Mouse (Mus musculus) kidney, embryonic 14.5 days (tissue): ENCODE results near the gene Fxyd6. TPM values are rescaled to one million over a fixed set of nuclear protein-coding genes. Genes with fewer than 3 reads are reported as not detected.

Source experiments
- ATAC-seq: fragments of 200-750 bp; cut with Nextera tagmentation; 2 replicates; pipeline ENCODE4 v1.8.0; 2017; ENCODE audit warnings: moderate number of reproducible peaks, mild to moderate bottlenecking, moderate TSS enrichment, moderate library complexity; ENCODE audit not compliant: low FRiP score, low TSS enrichment
- H3K27ac ChIP-seq: fragments of 300-500 bp; sonication (generic); 2 replicates; pipeline ENCODE4 v1.5.1; 2014; ENCODE audit warnings: low read depth, mild to moderate bottlenecking, low read length, moderate library complexity, mixed read lengths
- H3K27me3 ChIP-seq: fragments of 300-500 bp; sonication (generic); 2 replicates; pipeline ENCODE4 v1.6.1; 2014; ENCODE audit warnings: mild to moderate bottlenecking, low read length; ENCODE audit not compliant: control insufficient read depth, insufficient read depth
- H3K36me3 ChIP-seq: fragments of 300-500 bp; sonication (generic); 2 replicates; pipeline ENCODE4 v1.6.1; 2014; ENCODE audit warnings: low read length, mixed read lengths; ENCODE audit not compliant: control insufficient read depth, insufficient read depth
- H3K4me1 ChIP-seq: fragments of 300-500 bp; sonication (generic); 2 replicates; pipeline ENCODE4 v1.6.1; 2014; ENCODE audit warnings: low read length, mixed read lengths; ENCODE audit not compliant: control insufficient read depth, insufficient read depth
- H3K4me2 ChIP-seq: fragments of 300-500 bp; sonication (generic); replicated peaks from 2 replicates; pipeline ENCODE4 v1.6.1; 2014; ENCODE audit warnings: low read depth, mild to moderate bottlenecking, low read length
- H3K4me3 ChIP-seq: fragments of 300-500 bp; sonication (generic); 2 replicates; pipeline ENCODE4 v1.5.1; 2014; ENCODE audit warnings: mild to moderate bottlenecking, low read length
- H3K9ac ChIP-seq: fragments of 300-500 bp; sonication (generic); 2 replicates; pipeline ENCODE4 v1.6.1; 2014; ENCODE audit warnings: low read depth, mild to moderate bottlenecking, low read length, moderate library complexity
- H3K9me3 ChIP-seq: fragments of 300-500 bp; sonication (generic); 2 replicates; pipeline ENCODE4 v1.6.1; 2016; ENCODE audit warnings: low read length; ENCODE audit not compliant: control insufficient read depth
- WGBS: fragments of 180-500 bp; shearing (Covaris S2); extraction: QIAGEN DNeasy Blood & Tissue Kit; methylation state at CpG from one replicate; pipeline ENCODE4 v1.1.7; 2014; 5-methylcytosine and 5-hydroxymethylcytosine counted together
- polyA plus RNA-seq: library from polyadenylated mRNA; unstranded; fragments of >200 nt; fragmentation: Nextera tagmentation; extraction: Ambion mirVana; gene quantifications from 2 replicates; pipeline ENCODE4 v1.2.1, GENCODE M21; 2014

The Fxyd6 gene
- polyA plus RNA-seq: 139 and 156 TPM in 2 replicates

- no peaks in the 10 kb centered on the region for H3K36me3 ChIP-seq
- H3K4me3 ChIP-seq: peak within 1 kb of the TSS; percentile 71
- 0% methylated on average over 28 of the region's 28 CpGs for WGBS
- peak; percentile 88 for ATAC-seq
- peak within 1 kb of the TSS; percentile 84 for H3K4me2 ChIP-seq
- H3K27ac ChIP-seq: peak within 1 kb of the TSS; percentile 77
- H3K9me3 ChIP-seq: no peaks in the 10 kb centered on the region
- peaks cover 24% of the 10 kb centered on the region for H3K4me1 ChIP-seq
- peak within 1 kb of the TSS; percentile 79 for H3K9ac ChIP-seq
- no peaks in the 10 kb centered on the region for H3K27me3 ChIP-seq
These were observed at the start of gene Fxyd6 for GRCm38 (mm10) chr9:45370117-45370561. Gene Fxyd6, plus strand, starts transcription at chr9:45370185.

GRCm38 (mm10) chr9:45321465-45321864, 48.5 kb upstream of the Fxyd6 start:
- Histone ChIP-seq H3K9me3 (no peaks in the 10 kb centered on the region), H3K27ac (no peak overlapping the region), H3K4me2 (no peak overlapping the region), H3K4me3 (no peak overlapping the region), H3K9ac (no peak overlapping the region), H3K4me1 (no peaks in the 10 kb centered on the region), H3K36me3 (no peaks in the 10 kb centered on the region), H3K27me3 (peaks cover 4% of the 10 kb centered on the region; the same call in 1 of the 2 replicates)
- no peak for ATAC-seq
- 82% methylated on average over 6 of the region's 6 CpGs for WGBS

GRCm38 (mm10) chr9:45321946-45322430, 48.0 kb upstream of the Fxyd6 start:
- Histone ChIP-seq H3K36me3 (no peaks in the 10 kb centered on the region), H3K9me3 (no peaks in the 10 kb centered on the region), H3K4me3 (no peak overlapping the region), H3K4me2 (no peak overlapping the region), H3K9ac (no peak overlapping the region), H3K4me1 (no peaks in the 10 kb centered on the region), H3K27me3 (peaks cover 4% of the 10 kb centered on the region; the same call in 1 of the 2 replicates), H3K27ac (no peak overlapping the region)
- 77% methylated on average over 4 of the region's 4 CpGs for WGBS
- no peak for ATAC-seq

- no peaks in the 10 kb centered on the region for H3K27me3 ChIP-seq
- H3K4me2 ChIP-seq: no peak overlapping the region
- no peak overlapping the region for H3K4me3 ChIP-seq
- no peaks in the 10 kb centered on the region for H3K36me3 ChIP-seq
- H3K4me1 ChIP-seq: no peaks in the 10 kb centered on the region
- H3K9ac ChIP-seq: no peak overlapping the region
- no peaks in the 10 kb centered on the region for H3K9me3 ChIP-seq
- ATAC-seq: no peak
- 87% methylated on average over 9 of the region's 9 CpGs for WGBS
- no peak overlapping the region for H3K27ac ChIP-seq
These were observed 43.6 kb upstream of the Fxyd6 start for GRCm38 (mm10) chr9:45326390-45326789.

- Histone ChIP-seq H3K4me1 (no peaks in the 10 kb centered on the region), H3K9me3 (no peaks in the 10 kb centered on the region), H3K9ac (no peak overlapping the region), H3K27ac (no peak overlapping the region), H3K36me3 (no peaks in the 10 kb centered on the region), H3K27me3 (no peaks in the 10 kb centered on the region), H3K4me3 (no peak overlapping the region), H3K4me2 (no peak overlapping the region)
- 89% methylated on average over 4 of the region's 4 CpGs for WGBS
- ATAC-seq: no peak
These were observed 41.7 kb upstream of the Fxyd6 start for GRCm38 (mm10) chr9:45328263-45328662.

- Histone ChIP-seq H3K27ac (no peak overlapping the region), H3K4me3 (no peak overlapping the region), H3K27me3 (no peaks in the 10 kb centered on the region), H3K4me1 (no peaks in the 10 kb centered on the region), H3K9ac (no peak overlapping the region), H3K4me2 (no peak overlapping the region), H3K36me3 (no peaks in the 10 kb centered on the region), H3K9me3 (no peaks in the 10 kb centered on the region)
- WGBS: 87% methylated on average over 6 of the region's 6 CpGs
- no peak for ATAC-seq
These were observed 40.4 kb upstream of the Fxyd6 start for GRCm38 (mm10) chr9:45329577-45329976.

- Histone ChIP-seq H3K4me3 (no peak overlapping the region), H3K36me3 (no peaks in the 10 kb centered on the region), H3K27ac (no peak overlapping the region), H3K4me1 (no peaks in the 10 kb centered on the region), H3K9me3 (no peaks in the 10 kb centered on the region), H3K9ac (no peak overlapping the region), H3K4me2 (no peak overlapping the region), H3K27me3 (no peaks in the 10 kb centered on the region)
- 87% methylated on average over 2 of the region's 2 CpGs for WGBS
- no peak for ATAC-seq
These were observed 32.6 kb upstream of the Fxyd6 start for GRCm38 (mm10) chr9:45337406-45337805.

GRCm38 (mm10) chr9:45343066-45343465, 26.9 kb upstream of the Fxyd6 start:
- H3K27me3 ChIP-seq: no peaks in the 10 kb centered on the region
- no peak overlapping the region for H3K4me2 ChIP-seq
- no peak overlapping the region for H3K4me3 ChIP-seq
- H3K9ac ChIP-seq: no peak overlapping the region
- no peaks in the 10 kb centered on the region for H3K9me3 ChIP-seq
- no peak for ATAC-seq
- H3K36me3 ChIP-seq: no peaks in the 10 kb centered on the region
- H3K4me1 ChIP-seq: no peaks in the 10 kb centered on the region
- no peak overlapping the region for H3K27ac ChIP-seq
- 93% methylated on average over 3 of the region's 3 CpGs for WGBS

- H3K9ac ChIP-seq: no peak overlapping the region
- H3K36me3 ChIP-seq: no peaks in the 10 kb centered on the region
- H3K27ac ChIP-seq: no peak overlapping the region
- no peak overlapping the region for H3K4me3 ChIP-seq
- peak; percentile 79 for ATAC-seq
- no peaks in the 10 kb centered on the region for H3K9me3 ChIP-seq
- no peaks in the 10 kb centered on the region for H3K4me1 ChIP-seq
- WGBS: 59% methylated on average over 2 of the region's 2 CpGs
- no peak overlapping the region for H3K4me2 ChIP-seq
- H3K27me3 ChIP-seq: no peaks in the 10 kb centered on the region
These were observed 24.5 kb upstream of the Fxyd6 start for GRCm38 (mm10) chr9:45345516-45345915.
